Mouse (Mus musculus) lung, embryonic 14.5 days (tissue): ENCODE results near the gene Fyb. TPM values are rescaled to one million over a fixed set of nuclear protein-coding genes. Genes with fewer than 3 reads are reported as not detected.

Experiments used
- ATAC-seq: fragments of 200-750 bp; cut with Nextera tagmentation; 2 replicates; pipeline ENCODE4 v1.8.0; 2017; ENCODE audit warnings: mild to moderate bottlenecking, moderate TSS enrichment, moderate library complexity; ENCODE audit not compliant: insufficient read depth
- DNase-seq: peaks from one replicate; pipeline ENCODE4 v3.0.0-alpha.2; 2015
- H3K27ac ChIP-seq: fragments of 300-500 bp; sonication (generic); 2 replicates; pipeline ENCODE4 v1.5.1; 2014; ENCODE audit warnings: low read depth, mild to moderate bottlenecking, moderate library complexity
- H3K27me3 ChIP-seq: fragments of 300-500 bp; sonication (generic); 2 replicates; pipeline ENCODE4 v1.6.1; 2014; ENCODE audit warnings: low read length, control low read depth; ENCODE audit not compliant: insufficient read depth
- H3K36me3 ChIP-seq: fragments of 300-500 bp; sonication (generic); 2 replicates; pipeline ENCODE4 v1.6.1; 2014; ENCODE audit warnings: control low read depth; ENCODE audit not compliant: insufficient read depth
- H3K4me1 ChIP-seq: fragments of 300-500 bp; sonication (generic); 2 replicates; pipeline ENCODE4 v1.6.1; 2014; ENCODE audit warnings: antibody characterized with exemption, control low read depth; ENCODE audit not compliant: insufficient read depth
- H3K4me2 ChIP-seq: fragments of 300-500 bp; sonication (generic); 2 replicates; pipeline ENCODE4 v1.6.1; 2014; ENCODE audit warnings: mild to moderate bottlenecking
- H3K4me3 ChIP-seq: fragments of 300-500 bp; sonication (generic); 2 replicates; pipeline ENCODE4 v1.5.1; 2014; ENCODE audit warnings: low read depth, low read length
- H3K9ac ChIP-seq: fragments of 300-500 bp; sonication (generic); 2 replicates; pipeline ENCODE4 v1.6.1; 2014
- H3K9me3 ChIP-seq: fragments of 300-500 bp; sonication (generic); 2 replicates; pipeline ENCODE4 v1.6.1; 2016; ENCODE audit warnings: low read depth, low read length, control low read depth
- CTCF ChIP-seq: IDR thresholded peaks from 2 replicates; pipeline ENCODE4 v1.5.1; 2016; ENCODE audit warnings: antibody characterized with exemption, low read depth
- WGBS: fragments of 180-500 bp; shearing (Covaris S2); extraction: QIAGEN DNeasy Blood & Tissue Kit; methylation state at CpG from one replicate; pipeline ENCODE4 v1.1.7; 2014; 5-methylcytosine and 5-hydroxymethylcytosine counted together
- polyA plus RNA-seq: library from polyadenylated mRNA; unstranded; fragments of >200 nt; fragmentation: Nextera tagmentation; extraction: Ambion mirVana; gene quantifications from 2 replicates; pipeline ENCODE4 v1.2.1, GENCODE M21; 2014

Fyb gene
- polyA plus RNA-seq, 1 experiment from 2014 or later = 6.2 TPM

GRCm38 (mm10) chr15:6520505-6521155 is 2.0 kb upstream of the Fyb start:
- 58% methylated on average over 10 of the region's 10 CpGs for WGBS
- Histone ChIP-seq H3K4me2 (no peak overlapping the region), H3K36me3 (no peaks in the 10 kb centered on the region), H3K4me1 (no peaks in the 10 kb centered on the region), H3K9me3 (no peaks in the 10 kb centered on the region), H3K27ac (no peak overlapping the region), H3K27me3 (no peaks in the 10 kb centered on the region), H3K9ac (no peak overlapping the region), H3K4me3 (no peak overlapping the region)
- DNase-seq (no peak), ATAC-seq (no peak)
- no peak for TF ChIP-seq CTCF

- WGBS = 90% methylated on average over 2 of the region's 2 CpGs
Observed at GRCm38 (mm10) chr15:6524801-6525200, 2.1 kb downstream of the Fyb start.

DNA sequence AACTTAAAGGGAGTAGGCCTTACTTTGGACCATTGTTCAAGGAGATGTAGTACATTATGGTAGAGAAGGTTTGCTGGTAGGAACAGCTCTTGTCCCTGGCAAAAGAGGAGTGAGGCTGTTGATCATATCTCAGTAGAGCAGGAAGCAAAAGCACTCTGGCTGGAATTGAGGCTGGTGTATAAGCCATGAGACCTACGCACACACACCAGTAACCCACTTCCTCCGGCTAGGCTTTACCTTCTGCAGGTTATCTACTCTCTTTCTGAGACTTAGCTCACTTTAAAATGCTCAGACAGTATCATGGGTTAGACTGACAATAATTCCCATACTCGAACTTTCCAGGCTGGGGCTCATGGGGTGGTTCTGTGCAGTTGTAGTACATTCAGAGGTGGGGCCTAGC is 2.7 kb downstream of the Fyb start:
- no peak for TF ChIP-seq CTCF
- DNase-seq = no peak
- H3K9ac ChIP-seq = no peak overlapping the region
- H3K4me1 ChIP-seq = no peaks in the 10 kb centered on the region
- H3K27ac ChIP-seq = no peak overlapping the region
- no peak overlapping the region for H3K4me3 ChIP-seq
- 87% methylated on average over 3 of the region's 3 CpGs for WGBS
- no peaks in the 10 kb centered on the region for H3K36me3 ChIP-seq
- H3K4me2 ChIP-seq = no peak overlapping the region
- ATAC-seq = no peak
- no peaks in the 10 kb centered on the region for H3K9me3 ChIP-seq
- no peaks in the 10 kb centered on the region for H3K27me3 ChIP-seq

More at GRCm38 (mm10) chr15:6524801-6525200, 2.1 kb downstream of the Fyb start:
- no peaks in the 10 kb centered on the region for H3K27me3 ChIP-seq
- no peaks in the 10 kb centered on the region for H3K9me3 ChIP-seq
- H3K36me3 ChIP-seq = no peaks in the 10 kb centered on the region
- H3K9ac ChIP-seq = no peak overlapping the region
- TF ChIP-seq CTCF = no peak
- no peak overlapping the region for H3K27ac ChIP-seq
- DNase-seq = no peak
- H3K4me3 ChIP-seq = no peak overlapping the region
- no peak for ATAC-seq
- no peaks in the 10 kb centered on the region for H3K4me1 ChIP-seq
- H3K4me2 ChIP-seq = no peak overlapping the region

DNA sequence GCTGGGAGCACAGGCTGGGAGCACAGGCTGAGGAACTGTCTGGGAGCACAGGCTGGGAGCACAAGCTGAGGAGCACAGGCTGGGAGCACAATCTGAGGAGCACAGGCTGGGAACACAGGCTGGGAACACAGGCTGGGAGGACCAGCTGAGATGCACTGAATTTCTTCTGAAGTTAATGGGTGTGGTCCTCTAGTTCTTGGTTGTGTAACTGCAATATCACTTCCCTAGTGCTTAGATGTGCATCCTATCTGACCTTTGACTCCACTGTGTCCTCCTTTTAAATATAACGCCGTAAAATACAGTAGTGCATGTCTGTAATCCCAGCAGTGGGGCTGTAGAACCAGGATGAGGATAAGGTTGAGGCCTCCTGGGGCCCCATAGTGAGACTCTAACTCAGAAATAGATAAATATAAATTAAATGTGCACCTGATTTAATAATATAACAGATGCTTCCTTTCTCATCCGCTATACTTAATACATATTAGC is 11.2 kb downstream of the Fyb start:
- Histone ChIP-seq H3K4me2 (no peak overlapping the region), H3K9me3 (no peaks in the 10 kb centered on the region), H3K4me3 (no peak overlapping the region), H3K27me3 (no peaks in the 10 kb centered on the region), H3K36me3 (no peaks in the 10 kb centered on the region), H3K9ac (no peak overlapping the region), H3K27ac (no peak overlapping the region), H3K4me1 (no peaks in the 10 kb centered on the region)
- 79% methylated on average over 3 of the region's 3 CpGs for WGBS
- no peak for TF ChIP-seq CTCF
- ATAC-seq (no peak), DNase-seq (no peak)

DNA sequence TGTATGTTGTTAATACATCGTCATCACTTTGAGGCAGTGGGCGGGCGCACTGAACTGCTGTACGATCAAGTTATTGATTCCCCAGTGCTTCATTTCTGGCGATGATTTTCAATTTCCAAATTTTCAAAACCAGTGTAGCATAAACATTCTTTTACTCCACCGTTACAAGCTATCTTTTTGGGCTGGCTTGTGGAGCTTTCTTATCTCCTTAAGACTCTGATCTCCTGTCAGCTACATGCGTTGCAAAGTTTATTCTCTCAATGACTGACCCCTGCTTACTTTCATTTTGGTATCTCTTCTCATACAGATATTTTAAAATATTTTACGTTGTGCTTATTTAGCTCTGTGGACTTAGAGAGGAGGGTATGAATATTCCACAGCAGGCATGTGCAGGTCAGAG is 11.9 kb downstream of the Fyb start:
- no peak overlapping the region for H3K4me2 ChIP-seq
- no peaks in the 10 kb centered on the region for H3K27me3 ChIP-seq
- H3K9ac ChIP-seq = no peak overlapping the region
- no peaks in the 10 kb centered on the region for H3K36me3 ChIP-seq
- no peak for ATAC-seq
- no peaks in the 10 kb centered on the region for H3K9me3 ChIP-seq
- no peaks in the 10 kb centered on the region for H3K4me1 ChIP-seq
- no peak overlapping the region for H3K4me3 ChIP-seq
- no peak for TF ChIP-seq CTCF
- no peak for DNase-seq
- WGBS = 60% methylated on average over 8 of the region's 8 CpGs
- no peak overlapping the region for H3K27ac ChIP-seq

DNA sequence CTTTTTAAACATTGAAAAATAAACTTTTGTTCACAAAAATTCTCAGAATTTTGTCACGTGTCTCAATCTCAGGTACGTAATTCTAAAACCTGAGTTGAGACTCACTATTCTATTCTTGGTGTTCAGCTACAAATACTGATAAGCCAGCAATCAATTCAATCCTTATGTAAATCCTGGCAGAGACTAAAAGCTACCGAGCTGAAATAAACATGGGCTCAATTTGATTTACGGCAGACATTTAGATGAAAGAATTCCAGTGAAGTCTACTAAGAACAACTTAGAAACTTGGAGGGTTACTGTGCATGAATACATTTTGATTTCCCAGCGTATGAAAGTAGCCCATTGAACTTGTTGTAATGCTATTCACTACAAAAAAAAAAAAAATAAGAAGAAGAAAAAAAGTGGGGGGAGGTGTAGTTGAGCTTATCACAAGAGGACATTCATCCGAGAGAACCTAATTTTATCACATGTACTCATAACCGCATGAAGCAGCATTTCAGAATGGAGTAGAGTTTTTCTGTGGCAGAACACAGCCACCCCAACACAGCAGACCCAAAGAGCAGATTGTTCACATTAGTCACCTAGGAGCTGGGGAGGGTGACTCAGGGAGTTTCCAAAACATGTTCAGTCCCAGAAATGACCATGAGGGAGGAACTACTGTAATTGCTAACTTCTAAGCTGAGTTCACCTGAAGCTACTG is 17.1 kb downstream of the Fyb start:
- 30% methylated on average over 7 of the region's 7 CpGs for WGBS
- peak; percentile 39 for DNase-seq
- Histone ChIP-seq H3K36me3 (no peaks in the 10 kb centered on the region), H3K4me2 (no peak overlapping the region), H3K9ac (no peak overlapping the region), H3K4me1 (0 out of 2 replicates have a peak, but pooled peaks cover 3% of the 10 kb centered on the region), H3K27me3 (no peaks in the 10 kb centered on the region), H3K9me3 (no peaks in the 10 kb centered on the region), H3K4me3 (no peak overlapping the region), H3K27ac (no peak overlapping the region)
- TF ChIP-seq CTCF = no peak
- no peak for ATAC-seq

- Histone ChIP-seq H3K4me1 (0 out of 2 replicates have a peak, but pooled peaks cover 3% of the 10 kb centered on the region), H3K9me3 (no peaks in the 10 kb centered on the region), H3K4me2 (no peak overlapping the region), H3K36me3 (no peaks in the 10 kb centered on the region), H3K4me3 (no peak overlapping the region), H3K27me3 (no peaks in the 10 kb centered on the region), H3K27ac (no peak overlapping the region), H3K9ac (no peak overlapping the region)
- TF ChIP-seq CTCF = no peak
- WGBS = 91% methylated on average over 4 of the region's 4 CpGs
- DNase-seq (no peak), ATAC-seq (no peak)
Observed at GRCm38 (mm10) chr15:6548911-6549310, 26.3 kb downstream of the Fyb start.
